Mouse (Mus musculus): ENCODE measurements around the gene Sys1.

- TF ChIP-seq CTCF (IDR thresholded peaks at IDR 0.05; ENCODE audit: insufficient read depth, low read depth, low read length): no peak
- TF ChIP-seq POLR2A (IDR thresholded peaks at IDR 0.05; ENCODE audit: insufficient read depth, low read depth, low read length): no peak
Measured at GRCm38 (mm10) chr2:164458535-164458934, 1.8 kb downstream of the Sys1 start.

Data from olfactory bulb, adult 2 months (tissue).